Mouse (Mus musculus) CH12.LX (cell line): ENCODE data around the gene Rasip1. TPM values are rescaled to one million over a fixed set of nuclear protein-coding genes. Genes with fewer than 3 reads are reported as not detected.

Experiments used
- DNase-seq: peaks from one replicate; pipeline ENCODE4 v3.0.0-alpha.2; 2013; ENCODE audit errors: extremely low read depth
- H3K27ac ChIP-seq: 2 replicates; pipeline ENCODE4 v1.5.1; 2012; ENCODE audit warnings: low read depth, mild to moderate bottlenecking, control low read depth, moderate library complexity; ENCODE audit not compliant: insufficient read depth
- H3K27me3 ChIP-seq: replicated peaks from 2 replicates; pipeline ENCODE3; 2012; ENCODE audit warnings: inconsistent platforms
- H3K36me3 ChIP-seq, 2 experiments: replicated peaks in 1 of 2; 2 replicates each; pipeline versions ENCODE3 to v1.6.1; 2012; ENCODE audit warnings: inconsistent platforms in 1 of 2, low read length in 1 of 2, mild to moderate bottlenecking in 1 of 2, mixed read lengths in 1 of 2, moderate library complexity in 1 of 2; ENCODE audit not compliant: control insufficient read depth in 1 of 2, insufficient read depth in 1 of 2
- H3K4me1 ChIP-seq, 2 experiments: 2 replicates each; pipeline ENCODE4 v1.6.1; 2012; ENCODE audit warnings: inconsistent platforms in 1 of 2, moderate library complexity in 1 of 2; ENCODE audit not compliant: insufficient read depth in 2 of 2, control insufficient read depth in 1 of 2
- H3K4me2 ChIP-seq: 2 replicates; pipeline ENCODE4 v1.6.1; 2012; ENCODE audit warnings: low read depth, mild to moderate bottlenecking, control low read depth; ENCODE audit not compliant: poor library complexity, insufficient read depth, severe bottlenecking
- H3K4me3 ChIP-seq, 3 experiments: fragments of 150-350 bp in 1 of 3; sonication (generic) in 1 of 3; replicated peaks in 1 of 3; 2 replicates each; pipeline versions ENCODE3 to v1.5.1; 2011 to 2012; ENCODE audit warnings: low read depth in 2 of 3, low read length in 2 of 3, mild to moderate bottlenecking in 2 of 3, moderate library complexity in 2 of 3, control low read depth in 1 of 3, improper control_type of control experiment in 1 of 3, inconsistent platforms in 1 of 3, mixed read lengths in 1 of 3; ENCODE audit not compliant: poor library complexity in 1 of 3
- H3K79me2 ChIP-seq: replicated peaks from 2 replicates; pipeline ENCODE4 v1.6.1; 2012; ENCODE audit warnings: mild to moderate bottlenecking, moderate library complexity; ENCODE audit not compliant: control insufficient read depth, poor library complexity, insufficient read depth, severe bottlenecking; ENCODE audit errors: extremely low read depth
- H3K9ac ChIP-seq: 2 replicates; pipeline ENCODE4 v1.6.1; 2012; ENCODE audit warnings: low read depth, mild to moderate bottlenecking, control low read depth, moderate library complexity; ENCODE audit not compliant: insufficient read depth
- H3K9me3 ChIP-seq: replicated peaks from 2 replicates; pipeline ENCODE3; 2012; ENCODE audit warnings: low read length, inconsistent platforms, mixed read lengths
- BHLHE40 ChIP-seq: IDR thresholded peaks from 2 replicates; pipeline ENCODE4 v1.6.1; 2011; ENCODE audit warnings: mild to moderate bottlenecking, low read depth, low read length, improper control_type of control experiment
- CHD1 ChIP-seq: IDR thresholded peaks from 2 replicates; pipeline ENCODE4 v1.6.1; 2012; ENCODE audit warnings: low read depth, low read length, improper control_type of control experiment, inconsistent platforms
- CHD2 ChIP-seq: IDR thresholded peaks from 2 replicates; pipeline ENCODE4 v1.6.1; 2011; ENCODE audit warnings: low read length, improper control_type of control experiment
- CTCF ChIP-seq, 2 experiments: IDR thresholded peaks in 1 of 2; conservative IDR thresholded peaks in 1 of 2; 2 replicates each; pipeline ENCODE4 v1.5.1; 2011 to 2012; ENCODE audit warnings: low read depth in 2 of 2, low read length in 2 of 2, improper control_type of control experiment in 1 of 2, inconsistent platforms in 1 of 2, mild to moderate bottlenecking in 1 of 2, moderate library complexity in 1 of 2
- E2F4 ChIP-seq: IDR thresholded peaks from 2 replicates; pipeline ENCODE4 v1.6.1; 2011; ENCODE audit warnings: low read depth, low read length, improper control_type of control experiment; ENCODE audit not compliant: insufficient replicate concordance
- ELF1 ChIP-seq: IDR thresholded peaks from 2 replicates; pipeline ENCODE4 v1.6.1; 2014; ENCODE audit warnings: low read depth, mild to moderate bottlenecking, inconsistent platforms, low read length, improper control_type of control experiment
- EP300 ChIP-seq: IDR thresholded peaks from 2 replicates; pipeline ENCODE4 v1.6.1; 2011; ENCODE audit warnings: low read length, improper control_type of control experiment
- ETS1 ChIP-seq: conservative IDR thresholded peaks from 2 replicates; pipeline ENCODE4 v1.6.1; 2012; ENCODE audit warnings: low read depth, mild to moderate bottlenecking, inconsistent platforms, low read length, improper control_type of control experiment, moderate library complexity
- GABPA ChIP-seq: IDR thresholded peaks from 2 replicates; pipeline ENCODE4 v1.6.1; 2012; ENCODE audit warnings: low read depth, low read length, improper control_type of control experiment, inconsistent platforms; ENCODE audit not compliant: insufficient replicate concordance
- HCFC1 ChIP-seq: IDR thresholded peaks from 2 replicates; pipeline ENCODE4 v1.6.1; 2012; ENCODE audit warnings: low read depth, mild to moderate bottlenecking, inconsistent platforms, low read length, improper control_type of control experiment
- IRF4 ChIP-seq: IDR thresholded peaks from 2 replicates; pipeline ENCODE4 v1.6.1; 2014; ENCODE audit warnings: low read depth, mild to moderate bottlenecking, inconsistent platforms, low read length, improper control_type of control experiment
- JUN ChIP-seq: IDR thresholded peaks from 2 replicates; pipeline ENCODE4 v1.6.1; 2011; ENCODE audit warnings: low read depth, mild to moderate bottlenecking, low read length, improper control_type of control experiment, moderate library complexity; ENCODE audit not compliant: insufficient read depth
- JUND ChIP-seq: conservative IDR thresholded peaks from 2 replicates; pipeline ENCODE4 v1.6.1; 2011; ENCODE audit warnings: low read depth, low read length, improper control_type of control experiment
- KAT2A ChIP-seq: IDR thresholded peaks from 2 replicates; pipeline ENCODE4 v1.6.1; 2012; ENCODE audit warnings: low read length, improper control_type of control experiment, inconsistent platforms; ENCODE audit not compliant: insufficient replicate concordance
- MAFK ChIP-seq: IDR thresholded peaks from 2 replicates; pipeline ENCODE4 v1.6.1; 2011; ENCODE audit warnings: low read length, improper control_type of control experiment; ENCODE audit not compliant: insufficient replicate concordance
- MAX ChIP-seq: IDR thresholded peaks from 2 replicates; pipeline ENCODE4 v1.6.1; 2011; ENCODE audit warnings: low read length, improper control_type of control experiment
- MAZ ChIP-seq: IDR thresholded peaks from 2 replicates; pipeline ENCODE4 v1.6.1; 2012; ENCODE audit warnings: low read depth, mild to moderate bottlenecking, inconsistent platforms, low read length, improper control_type of control experiment, moderate library complexity
- MEF2A ChIP-seq: IDR thresholded peaks from 2 replicates; pipeline ENCODE4 v1.6.1; 2014; ENCODE audit warnings: low read depth, mild to moderate bottlenecking, inconsistent platforms, low read length, improper control_type of control experiment, borderline replicate concordance
- MXI1 ChIP-seq: IDR thresholded peaks from 2 replicates; pipeline ENCODE4 v1.6.1; 2011; ENCODE audit warnings: mild to moderate bottlenecking, low read depth, low read length, improper control_type of control experiment
- MYC ChIP-seq: IDR thresholded peaks from 2 replicates; pipeline ENCODE4 v1.6.1; 2011; ENCODE audit warnings: low read depth, mild to moderate bottlenecking, improper control_type of control experiment, low read length
- NELFE ChIP-seq: IDR thresholded peaks from 2 replicates; pipeline ENCODE4 v1.6.1; 2011; ENCODE audit warnings: low read depth, low read length, improper control_type of control experiment
- NRF1 ChIP-seq: IDR thresholded peaks from 2 replicates; pipeline ENCODE4 v1.6.1; 2014; ENCODE audit warnings: low read depth, mild to moderate bottlenecking, inconsistent platforms, low read length, improper control_type of control experiment, moderate library complexity
- PAX5 ChIP-seq: IDR thresholded peaks from 2 replicates; pipeline ENCODE4 v1.6.1; 2012; ENCODE audit warnings: low read length, inconsistent platforms, mixed read lengths
- POLR2A ChIP-seq: IDR thresholded peaks from 2 replicates; pipeline ENCODE4 v1.6.1; 2011; ENCODE audit warnings: low read depth, mild to moderate bottlenecking, improper control_type of control experiment, low read length
- POLR2AphosphoS2 ChIP-seq: IDR thresholded peaks from 2 replicates; pipeline ENCODE4 v1.6.1; 2011; ENCODE audit warnings: low read depth, low read length, improper control_type of control experiment
- RAD21 ChIP-seq: IDR thresholded peaks from 2 replicates; pipeline ENCODE4 v1.6.1; 2011; ENCODE audit warnings: low read depth, mild to moderate bottlenecking, low read length, improper control_type of control experiment, moderate library complexity
- RCOR1 ChIP-seq: conservative IDR thresholded peaks from 2 replicates; pipeline ENCODE4 v1.6.1; 2012; ENCODE audit warnings: low read depth, mild to moderate bottlenecking, inconsistent platforms, low read length, improper control_type of control experiment
- SIN3A ChIP-seq: IDR thresholded peaks from 2 replicates; pipeline ENCODE4 v1.6.1; 2012; ENCODE audit warnings: low read length, improper control_type of control experiment, inconsistent platforms
- SMC3 ChIP-seq: IDR thresholded peaks from 2 replicates; pipeline ENCODE4 v1.6.1; 2011; ENCODE audit warnings: low read depth, low read length, improper control_type of control experiment
- TBP ChIP-seq: conservative IDR thresholded peaks from 2 replicates; pipeline ENCODE4 v1.6.1; 2011; ENCODE audit warnings: low read depth, low read length, improper control_type of control experiment
- TCF12 ChIP-seq: IDR thresholded peaks from 2 replicates; pipeline ENCODE4 v1.6.1; 2014; ENCODE audit warnings: low read depth, mild to moderate bottlenecking, inconsistent platforms, low read length, improper control_type of control experiment
- UBTF ChIP-seq: IDR thresholded peaks from 2 replicates; pipeline ENCODE4 v1.6.1; 2012; ENCODE audit warnings: low read depth, mild to moderate bottlenecking, inconsistent platforms, low read length, improper control_type of control experiment, moderate library complexity
- USF1 ChIP-seq: IDR thresholded peaks from 2 replicates; pipeline ENCODE4 v1.6.1; 2014; ENCODE audit warnings: low read depth, mild to moderate bottlenecking, inconsistent platforms, low read length, improper control_type of control experiment
- USF2 ChIP-seq: conservative IDR thresholded peaks from 2 replicates; pipeline ENCODE4 v1.6.1; 2011; ENCODE audit warnings: low read depth, low read length, improper control_type of control experiment
- ZC3H11A ChIP-seq: IDR thresholded peaks from 2 replicates; pipeline ENCODE4 v1.6.1; 2012; ENCODE audit warnings: low read depth, mild to moderate bottlenecking, inconsistent platforms, low read length, improper control_type of control experiment
- ZKSCAN1 ChIP-seq: IDR thresholded peaks from 2 replicates; pipeline ENCODE4 v1.6.1; 2012; ENCODE audit warnings: low read depth, inconsistent platforms, low read length, improper control_type of control experiment, borderline replicate concordance
- ZMIZ1 ChIP-seq: IDR thresholded peaks from 2 replicates; pipeline ENCODE4 v1.6.1; 2012; ENCODE audit warnings: low read depth, mild to moderate bottlenecking, inconsistent platforms, low read length, improper control_type of control experiment
- ZNF384 ChIP-seq: IDR thresholded peaks from 2 replicates; pipeline ENCODE4 v1.6.1; 2012; ENCODE audit warnings: low read depth, low read length, improper control_type of control experiment, inconsistent platforms
- dilution Hi-C: fragments of 300-500 bp; cut with MboI; formaldehyde crosslinking; loops from 2 replicates; pipeline ENCODE4 v1.14.3; 2020; ENCODE audit warnings: low sequenced_read_pairs; ENCODE audit not compliant: extremely low pct_unique_long_range_greater_than_20kb, extremely low pct_ligation_motif_present
- in situ Hi-C: fragments of 300-500 bp; cut with MboI; formaldehyde crosslinking; loops from 3 replicates; pipeline ENCODE4 v1.14.3; 2019; ENCODE audit warnings: low sequenced_read_pairs, low pct_ligation_motif_present, low pct_unique_long_range_greater_than_20kb, mixed read lengths
- polyA plus RNA-seq: library from polyadenylated mRNA; unstranded; fragments of >175 nt; gene quantifications from 2 replicates; pipeline ENCODE4 v1.2.1, GENCODE M21; 2012; ENCODE audit warnings: low read depth; ENCODE audit not compliant: insufficient read length
- total RNA-seq, 2 experiments: library from RNA; depleted of rRNA; stranded (reverse); fragments of 300-350 nt in 1 of 2; fragments of >200 nt in 1 of 2; gene quantifications; 2 replicates each; pipeline ENCODE4 v1.2.3; 2012 to 2014

The Rasip1 gene
- total and polyA plus RNA-seq, 3 experiments: 0.46 to 2.9 (median 0.77) TPM

GRCm38 (mm10) chr7:45634946-45635681, 7.8 kb downstream of the Rasip1 start:
- no peaks in the 10 kb centered on the region for H3K27me3 ChIP-seq
- peak overlapping the region; percentile 41 for H3K27ac ChIP-seq
- H3K4me2 ChIP-seq: no peak overlapping the region
- H3K36me3 ChIP-seq: peaks cover 0 to 25% of the 10 kb centered on the region in 2 experiments
- H3K4me1 ChIP-seq: peaks cover 14 to 57% of the 10 kb centered on the region in 2 experiments
- no peaks in the 10 kb centered on the region for H3K79me2 ChIP-seq
- in situ Hi-C loops (loop anchor here (5.0 kb wide), 1 partner anchor 47 kb away; the partner anchor contains the start of gene Ntn5), dilution Hi-C loops (no loop called here)
- peaks cover 23% of the 10 kb centered on the region for H3K9me3 ChIP-seq
- no peak overlapping the region for H3K9ac ChIP-seq
- no peak for TF ChIP-seq MAX
- TF ChIP-seq SMC3: no peak
- TF ChIP-seq EP300: no peak
- peak; percentile 53; the same call in 1 of the 2 replicates for TF ChIP-seq GABPA
- no peak for TF ChIP-seq ZMIZ1
- no peak for TF ChIP-seq PAX5
- TF ChIP-seq ZC3H11A: no peak
- no peak for TF ChIP-seq CHD2
- peak; percentile 66 for TF ChIP-seq ELF1
- 0 out of 2 replicates have a peak, but pooled peaks have one; percentile 46 for TF ChIP-seq E2F4
- no peak for TF ChIP-seq BHLHE40
- peak; percentile 80 for TF ChIP-seq JUND
- TF ChIP-seq IRF4: peak; percentile 60
- TF ChIP-seq MAFK: no peak
- peak; percentile 64 for TF ChIP-seq ZNF384
- no peak for TF ChIP-seq NELFE
- TF ChIP-seq MYC: 0 out of 2 replicates have a peak, but pooled peaks have one; percentile 34
- peak; percentile 58 for TF ChIP-seq HCFC1
- TF ChIP-seq MXI1: no peak
- TF ChIP-seq ZKSCAN1: no peak
- TF ChIP-seq MEF2A: peak; percentile 79
- no peak for TF ChIP-seq CTCF (conservative IDR thresholded peaks at IDR 0.05 in 1 of 2, IDR thresholded peaks at IDR 0.05 in 1 of 2; ENCODE audit: low read depth in 2 of 2, low read length in 2 of 2)
- TF ChIP-seq SIN3A: no peak
- no peak for TF ChIP-seq POLR2AphosphoS2
- 0 out of 2 replicates have a peak, but pooled peaks have one; percentile 13 for TF ChIP-seq TCF12
- TF ChIP-seq POLR2A: no peak
- no peak for TF ChIP-seq RAD21
- peak; percentile 76 for TF ChIP-seq ETS1
- no peak for TF ChIP-seq KAT2A
- no peak for TF ChIP-seq USF2
- TF ChIP-seq MAZ: no peak
- no peak for TF ChIP-seq USF1
- TF ChIP-seq NRF1: no peak
- TF ChIP-seq TBP: 0 out of 2 replicates have a peak, but pooled peaks have one; percentile 35
- no peak for TF ChIP-seq CHD1
- TF ChIP-seq RCOR1: no peak
- TF ChIP-seq JUN: peak; percentile 90
- TF ChIP-seq UBTF: no peak
- DNase-seq: peak; percentile 80
- H3K4me3 ChIP-seq: peak overlapping the region in 1 of 3 experiments; percentile 0
